Mouse (Mus musculus) right cerebral cortex, adult 2 months (tissue): ENCODE measurements around the gene Srarp.

Experiments used
- DNase-seq, 2 experiments: peaks; one replicate each; pipeline ENCODE4 v3.0.0; 2021 to 2022; ENCODE audit warnings: low spot score in 2 of 2

Srarp gene

GRCm38 (mm10) chr4:141456193-141456938 is 20.5 kb upstream of the Srarp start:
- DNase-seq, result no peak

- peak in 1 of 2 experiments; percentile 19 for DNase-seq
Measured at GRCm38 (mm10) chr4:141455526-141455925, 19.6 kb upstream of the Srarp start.

DNA sequence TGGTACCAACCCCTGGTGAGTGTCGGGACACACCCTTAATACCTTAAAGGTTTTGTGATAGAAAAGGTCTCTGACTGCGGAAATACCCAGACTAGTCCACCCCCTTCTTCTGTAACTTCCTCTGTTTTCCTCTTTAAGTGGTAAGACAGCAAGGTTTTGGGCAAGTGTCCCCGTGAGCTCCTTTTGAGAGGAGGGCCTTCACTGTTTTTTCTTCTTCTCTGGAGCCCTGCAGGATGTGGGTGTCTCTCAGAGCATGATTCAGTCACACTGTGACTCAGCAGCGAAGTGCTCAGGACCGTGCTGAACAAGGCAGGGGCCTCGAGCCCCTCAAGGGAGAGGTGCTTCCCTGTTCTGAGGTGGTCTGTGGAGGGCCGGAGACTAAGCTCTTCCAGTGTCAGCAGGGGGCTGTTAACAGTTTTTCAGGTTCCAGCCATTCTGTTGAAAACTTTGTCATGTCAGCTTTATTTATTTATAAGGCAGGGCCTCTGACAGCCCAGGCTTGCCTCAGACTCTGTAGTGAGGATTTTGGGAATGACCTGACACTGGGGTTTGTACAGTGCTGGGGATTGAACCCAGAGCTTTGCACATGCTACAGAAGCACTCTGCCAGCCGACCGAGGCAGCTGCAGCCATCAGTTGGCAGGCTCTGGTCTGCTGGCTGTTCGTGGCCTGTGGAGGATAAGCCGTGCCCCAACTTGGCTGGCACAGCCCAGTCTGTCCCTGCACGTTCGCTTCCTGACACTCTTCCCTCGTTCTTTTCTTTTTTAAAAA is 18.9 kb upstream of the Srarp start:
- peak; percentile 63 to 65 for DNase-seq

GRCm38 (mm10) chr4:141451916-141452450 is 16.1 kb upstream of the Srarp start:
- DNase-seq, result no peak

DNA sequence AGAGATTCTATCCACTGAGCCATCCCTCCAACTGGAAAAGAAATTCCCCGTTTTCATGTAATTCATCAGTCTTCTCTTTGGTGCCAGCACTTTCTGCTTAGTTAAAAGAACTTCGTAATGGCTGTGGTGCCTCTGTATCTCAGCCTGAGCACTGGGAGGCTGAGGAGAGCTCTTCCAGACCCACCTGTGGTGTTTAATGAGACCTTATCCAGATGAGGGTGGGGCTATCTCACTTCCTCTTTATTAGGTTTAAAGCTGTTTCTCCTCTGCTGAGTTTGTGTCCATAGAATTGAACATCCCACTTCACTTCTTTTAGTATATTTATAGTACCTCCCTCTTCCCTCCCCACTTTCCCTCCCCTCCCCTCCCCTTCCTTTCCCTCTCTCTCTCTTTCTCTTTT is 15.3 kb upstream of the Srarp start:
- no peak for DNase-seq

DNA sequence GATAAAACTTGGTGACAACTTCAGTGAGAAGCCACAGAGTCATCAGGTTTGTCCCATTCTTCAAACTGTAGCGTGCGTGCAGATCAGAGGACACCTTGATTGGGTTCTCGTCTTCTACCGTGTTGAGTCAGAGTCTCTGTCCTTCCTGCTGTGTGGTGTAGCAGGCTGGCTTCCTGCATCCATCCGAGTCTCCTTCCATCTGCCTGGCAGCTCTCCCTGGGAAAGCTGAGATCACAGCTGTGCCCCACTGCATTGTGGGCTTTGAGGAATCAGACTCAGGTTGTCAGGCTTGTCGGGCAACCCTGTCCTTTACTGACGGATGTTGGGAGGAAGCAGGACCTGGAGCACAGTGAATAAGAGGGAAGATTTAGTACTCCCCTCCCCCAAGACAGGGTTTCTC is 10.3 kb upstream of the Srarp start:
- peak in 1 of 2 experiments; percentile 43 for DNase-seq

DNA sequence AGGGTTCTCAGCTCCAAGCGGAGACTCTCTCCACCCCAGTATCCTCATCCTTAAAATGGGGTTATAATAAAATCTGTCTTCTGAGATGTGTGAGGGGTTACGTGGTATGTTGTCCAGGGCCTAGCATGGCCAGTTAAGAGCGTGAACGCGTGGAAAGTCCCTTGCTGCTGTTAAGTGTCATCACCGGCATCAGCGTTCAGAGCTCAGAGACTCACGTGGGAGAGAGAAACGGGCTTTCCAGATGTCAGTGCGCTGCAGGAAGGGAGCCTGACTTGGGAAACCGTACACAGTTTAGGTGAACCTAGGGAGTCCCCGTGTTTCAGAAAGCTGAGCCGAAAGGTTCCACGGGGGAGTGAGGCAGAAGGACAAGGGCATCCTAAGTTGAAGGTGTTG is 9.4 kb upstream of the Srarp start:
- peak in 1 of 2 experiments; percentile 12 for DNase-seq

GRCm38 (mm10) chr4:141444451-141445327 is 8.8 kb upstream of the Srarp start, which contains the start of gene Zbtb17:
Gene Zbtb17, plus strand, starts transcription at chr4:141444654.
- peak; percentile 83 to 87 for DNase-seq

GRCm38 (mm10) chr4:141443641-141444429 is 7.9 kb upstream of the Srarp start:
- no peak for DNase-seq

- DNase-seq, result no peak
Measured at GRCm38 (mm10) chr4:141440877-141441276, 5.0 kb upstream of the Srarp start.

DNA sequence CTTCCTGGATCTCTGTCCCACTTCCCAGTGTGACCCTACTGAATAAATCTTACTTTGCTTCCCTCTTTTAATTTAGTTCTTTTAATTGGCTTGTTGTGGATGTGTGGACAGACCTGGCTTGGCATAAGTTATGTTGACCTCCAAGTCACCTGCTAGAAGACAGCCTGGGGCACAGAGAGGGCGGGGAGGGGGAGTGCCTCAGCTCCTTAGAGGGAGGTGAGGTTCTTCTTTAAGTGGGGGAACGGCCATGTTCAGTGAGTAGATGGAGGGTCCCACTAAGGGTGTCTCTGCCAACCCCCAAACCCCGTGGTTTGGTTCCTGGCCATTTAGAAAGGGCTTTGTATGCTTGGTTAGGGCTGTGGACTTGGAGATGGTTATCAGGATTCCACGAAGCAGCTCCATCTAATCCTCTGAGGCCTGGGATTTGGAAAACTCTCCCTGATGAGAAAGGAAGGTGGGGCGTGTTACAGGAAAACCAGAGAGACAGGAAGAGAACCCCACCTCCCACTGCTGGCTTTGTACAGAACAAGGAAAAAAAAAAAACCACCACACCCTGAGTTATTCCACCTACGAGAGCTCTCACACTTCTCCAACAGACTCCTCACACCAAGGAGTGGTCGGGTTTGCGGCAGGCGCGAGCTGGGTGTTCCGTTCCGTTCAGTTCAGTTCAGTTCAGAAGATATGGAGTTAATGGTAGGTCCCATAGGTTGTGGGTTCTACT is 3.3 kb upstream of the Srarp start:
- DNase-seq, result no peak

GRCm38 (mm10) chr4:141433191-141433590 is 2.7 kb downstream of the Srarp start:
- DNase-seq, result no peak

GRCm38 (mm10) chr4:141432666-141433065 is 3.2 kb downstream of the Srarp start:
- no peak for DNase-seq

- DNase-seq, result peak; percentile 68 to 75
Measured at GRCm38 (mm10) chr4:141430997-141431396, 4.9 kb downstream of the Srarp start.

DNA sequence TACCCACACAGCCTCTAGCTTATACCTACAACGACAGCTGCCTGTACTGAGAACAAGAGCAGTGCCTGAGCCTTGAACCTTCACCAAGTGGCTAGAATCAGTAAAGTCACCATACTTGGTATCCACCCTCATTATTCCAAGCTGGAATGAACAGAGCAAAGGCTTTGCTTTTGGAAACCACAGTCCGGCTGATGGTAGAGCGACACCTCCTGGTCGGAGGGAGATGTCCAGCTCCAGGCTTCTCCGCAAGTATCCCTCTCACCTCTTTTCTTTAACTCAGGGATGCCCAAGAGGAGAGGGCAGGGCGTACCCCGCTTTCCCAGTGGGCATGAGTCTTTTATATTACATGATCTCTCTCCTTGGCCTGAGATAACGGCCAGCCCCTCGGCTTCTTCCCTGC is 6.1 kb downstream of the Srarp start:
- DNase-seq, result peak in 1 of 2 experiments; percentile 39

DNA sequence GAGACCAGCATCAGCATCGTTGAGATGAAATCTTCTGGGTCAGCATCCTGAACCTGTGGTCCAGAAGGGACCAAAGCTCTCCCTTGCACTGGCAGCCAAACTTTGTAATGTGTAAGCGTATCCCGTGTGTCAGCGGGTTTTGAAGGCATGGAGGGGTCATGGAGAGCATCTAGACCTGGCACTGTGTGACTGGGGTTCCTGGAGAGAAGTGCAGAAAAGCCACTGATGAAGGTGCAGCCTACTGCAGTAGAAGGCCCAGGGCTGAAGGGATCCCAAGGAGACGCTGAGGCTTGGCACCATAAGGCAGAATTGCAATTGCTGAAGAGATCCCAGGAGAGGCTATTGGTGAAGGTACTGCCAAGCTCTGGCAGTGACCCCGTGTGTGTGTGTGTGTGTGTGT is 6.5 kb downstream of the Srarp start:
- DNase-seq, result no peak

DNA sequence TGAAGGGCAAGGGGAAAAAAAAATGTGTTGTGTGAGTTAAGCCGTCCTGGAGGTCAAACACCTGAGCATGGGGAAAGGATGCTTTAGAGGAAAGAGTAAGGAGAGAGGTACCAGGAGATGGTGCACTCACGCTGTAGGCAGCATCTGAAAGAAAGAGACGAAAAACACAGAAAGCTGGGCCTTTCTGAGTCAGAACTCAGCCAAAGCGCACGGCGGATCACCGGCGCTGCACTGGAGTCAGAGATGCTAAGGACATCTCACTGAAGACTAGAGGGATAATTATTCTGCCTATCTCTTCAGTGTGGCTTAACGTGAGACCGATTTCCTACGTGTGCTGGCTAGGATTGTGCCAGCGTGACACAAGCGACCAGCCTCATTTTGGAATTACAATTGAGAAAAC is 8.0 kb downstream of the Srarp start:
- no peak for DNase-seq

- no peak for DNase-seq
Measured at GRCm38 (mm10) chr4:141426796-141427745, 8.8 kb downstream of the Srarp start.
